Mouse (Mus musculus) gastrocnemius, adult 8-10 months (tissue): Measurements from ENCODE around the gene Hypk. TPM values are rescaled to one million over a fixed set of nuclear protein-coding genes. Genes with fewer than 3 reads are reported as not detected.

ENCODE experiments used
- DNase-seq, 2 experiments: peaks; one replicate each; pipeline ENCODE4 v3.0.0; 2022; ENCODE audit warnings: low spot score in 2 of 2
- total RNA-seq, 4 experiments: library from RNA; stranded (reverse); gene quantifications; 2 replicates each; pipeline ENCODE4 v1.2.4; 2022

Gene Hypk
- total RNA-seq: 10 to 100 TPM; 11.3 to 27.6 (median 16.6) TPM

DNA sequence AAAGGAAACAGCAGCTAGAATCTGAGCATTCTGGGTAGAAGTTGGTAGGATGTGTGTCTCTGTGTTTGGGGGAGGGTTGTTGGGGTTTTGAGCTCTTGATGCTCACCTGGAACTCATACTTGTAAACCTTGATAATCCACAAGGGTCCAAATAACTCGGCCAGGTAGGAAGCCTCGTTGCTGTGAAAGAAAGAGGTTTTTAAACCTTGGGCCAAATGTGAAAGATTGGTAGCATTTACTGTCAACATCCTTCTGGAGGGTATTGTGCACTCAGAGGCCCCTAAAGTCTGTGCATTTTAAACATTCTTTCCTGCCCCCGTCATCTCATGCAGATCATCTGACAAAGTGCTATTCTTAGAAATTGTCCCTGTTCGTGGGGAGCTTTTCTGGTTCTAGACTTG is at the start of gene Hypk:
Hypk (plus strand) TSS at position 301 of the 400 bp plus-strand sequence.
- no peak for DNase-seq

DNA sequence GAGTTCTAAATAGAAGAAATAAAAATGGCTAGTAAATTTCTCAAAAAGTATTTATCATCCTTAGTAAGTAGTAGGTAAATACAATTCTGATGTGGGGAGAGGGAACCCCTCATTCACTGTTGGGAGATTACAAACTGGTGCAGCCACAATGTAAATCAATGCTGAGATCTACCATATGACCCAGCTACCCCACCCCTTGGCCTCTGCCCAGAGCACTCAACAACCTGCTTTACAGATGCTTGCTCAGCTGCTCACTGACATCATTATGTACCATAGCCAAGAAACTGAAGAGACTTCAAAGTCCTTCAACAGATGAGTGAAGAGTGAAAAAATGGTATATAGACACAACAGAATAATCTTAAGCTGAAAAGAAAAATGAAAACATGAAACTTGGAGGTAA is 49.8 kb upstream of the Hypk start:
- no peak for DNase-seq

DNA sequence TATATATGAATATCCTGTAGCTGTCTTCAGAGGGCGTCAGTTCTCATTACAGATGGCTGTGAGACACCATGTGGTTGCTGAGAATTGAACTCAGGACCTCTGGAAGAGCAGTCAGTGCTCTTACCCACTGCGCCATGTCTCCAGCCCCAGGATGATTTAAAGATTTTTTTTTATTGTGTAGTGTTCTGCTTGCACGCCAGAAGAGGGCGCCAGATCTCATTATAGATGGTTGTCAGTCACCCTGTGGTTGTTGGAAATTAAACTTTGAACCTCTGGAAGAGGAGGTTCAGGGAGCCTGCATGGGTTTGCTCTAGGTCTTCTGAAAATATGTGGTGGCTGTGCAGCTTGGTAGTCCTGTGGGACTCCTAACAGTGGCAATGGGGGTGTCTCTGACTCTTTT is 44.9 kb upstream of the Hypk start:
- no peak for DNase-seq

DNA sequence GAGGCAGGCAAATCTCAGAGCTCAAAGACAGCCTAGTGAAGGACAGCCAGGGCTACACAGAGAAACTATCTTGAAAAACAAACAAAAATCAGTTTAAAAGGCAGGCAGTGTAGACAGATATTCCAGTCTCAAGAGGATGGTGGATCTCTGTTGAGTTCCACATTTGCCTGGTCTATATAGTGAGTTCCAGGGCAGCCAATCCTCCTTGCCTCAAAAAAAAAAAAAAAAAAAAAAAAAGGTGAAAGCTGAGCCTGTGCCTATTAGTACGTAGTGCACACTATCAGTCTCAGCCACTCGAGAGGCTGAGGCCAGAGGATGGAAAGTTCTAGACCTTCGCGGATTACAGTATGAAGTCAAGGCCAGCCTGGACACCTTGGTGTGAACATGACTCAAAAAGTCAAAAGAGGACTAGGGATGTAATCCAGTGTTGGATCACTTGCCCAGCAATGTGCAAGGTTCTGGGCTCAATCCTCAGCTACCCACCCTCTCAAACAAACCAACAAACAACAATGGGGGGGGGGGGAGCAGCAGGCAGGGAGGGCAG is 40.2 kb upstream of the Hypk start:
- DNase-seq: peak in 1 of 2 experiments; percentile 8

DNA sequence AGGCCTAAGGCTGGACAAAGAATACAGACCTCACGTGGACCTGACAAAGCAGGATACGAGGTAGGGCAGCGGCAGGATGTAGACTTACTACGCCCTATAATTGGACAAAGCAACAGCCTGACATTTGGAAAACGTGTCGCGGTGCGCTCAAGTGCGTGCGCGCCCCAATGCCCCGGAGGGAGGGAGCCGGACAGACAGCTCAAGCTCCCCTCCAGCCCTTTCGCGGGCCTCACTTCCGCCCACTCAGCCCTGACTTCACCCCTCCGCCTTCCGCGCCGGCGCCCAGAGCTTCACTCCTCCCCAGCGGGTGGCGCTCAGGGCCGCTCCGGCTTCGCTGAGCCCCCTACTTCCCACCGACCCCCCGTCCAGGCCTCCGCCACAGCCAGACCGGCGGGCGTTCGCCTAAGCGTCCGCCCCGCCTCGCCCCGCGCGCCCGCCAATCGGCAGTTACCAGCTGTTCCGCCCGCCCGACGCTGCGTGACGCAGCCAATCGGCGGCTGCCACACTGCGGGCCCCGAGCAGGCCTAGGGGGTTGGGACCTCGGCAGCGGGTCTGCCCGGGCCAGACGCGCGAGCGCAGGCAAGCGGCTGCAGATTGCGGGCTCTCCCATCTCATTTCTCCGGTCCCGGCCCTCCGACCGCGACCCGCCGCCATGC is 39.6 kb upstream of the Hypk start, which contains the start of the genes Pdia3 and Catsper2:
Pdia3 (plus strand) TSS at position 389 of the 656 bp plus-strand sequence.
Catsper2 (minus strand) TSS at position 406 of the 656 bp plus-strand sequence.
- DNase-seq: peak; percentile 92 to 95

DNA sequence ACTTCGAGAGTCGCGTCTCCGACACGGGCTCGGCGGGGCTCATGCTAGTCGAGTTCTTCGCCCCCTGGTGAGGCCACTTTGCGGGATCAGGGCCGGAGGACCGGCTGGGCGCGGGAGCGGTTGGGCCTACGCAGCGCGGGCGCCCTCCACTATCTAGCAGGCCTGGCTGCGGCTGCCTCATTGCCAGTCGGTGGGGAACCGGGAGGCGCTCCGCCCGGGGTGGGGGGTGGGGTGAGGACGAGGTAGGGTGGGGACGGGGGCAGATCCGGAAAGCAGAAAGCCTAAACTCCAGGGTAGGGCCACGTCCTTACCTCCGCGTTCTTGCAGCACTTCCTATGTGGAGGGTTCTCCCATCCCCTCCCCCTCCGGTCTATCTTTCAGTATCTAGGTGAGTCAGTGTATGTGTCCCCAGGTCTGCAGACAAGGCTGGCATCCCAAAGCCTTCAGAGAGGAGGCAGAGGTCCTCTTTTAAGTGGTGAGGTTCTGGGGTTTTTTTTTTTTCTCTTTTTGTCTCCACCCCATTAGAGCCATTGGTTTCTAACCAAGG is 38.9 kb upstream of the Hypk start:
- DNase-seq: peak in 1 of 2 experiments; percentile 12

DNA sequence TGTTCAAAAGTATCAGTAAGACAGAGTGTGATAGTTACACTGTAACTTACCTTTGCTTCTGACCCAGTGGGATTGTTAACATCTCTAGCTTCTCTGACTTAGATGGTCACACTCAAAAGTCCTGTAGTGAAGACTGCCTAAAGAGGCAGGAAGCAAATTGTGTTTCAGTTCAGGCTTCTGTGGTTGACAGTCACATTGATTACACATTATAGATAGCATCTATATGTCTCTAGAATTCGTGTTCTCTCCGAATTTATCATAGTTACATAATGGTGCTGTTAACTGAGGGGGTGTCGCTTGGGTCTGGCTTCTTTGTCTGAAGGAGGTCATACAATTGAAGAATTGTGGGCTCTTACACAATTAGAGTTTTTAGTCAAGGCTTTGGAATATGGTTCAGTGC is 38.0 kb upstream of the Hypk start:
- no peak for DNase-seq

DNA sequence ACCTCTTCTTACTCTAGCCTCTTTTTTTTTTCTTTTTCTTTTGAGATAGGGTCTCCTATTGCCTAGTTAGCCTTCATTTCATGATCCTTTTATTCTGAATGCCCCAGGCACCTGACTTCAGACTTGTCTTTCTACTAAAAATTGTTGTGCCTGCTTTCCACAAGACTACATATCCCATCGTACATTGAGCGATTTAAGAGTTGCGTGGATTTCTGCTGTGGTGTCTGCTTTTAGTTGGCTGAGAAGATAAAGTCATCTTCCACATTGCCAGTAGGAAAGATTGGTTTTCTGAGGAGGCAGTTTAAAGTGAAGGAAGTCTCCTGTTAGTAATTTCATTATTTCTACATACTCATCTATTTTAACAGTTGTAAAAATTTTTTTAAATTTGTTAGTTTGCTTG is 37.5 kb upstream of the Hypk start:
- no peak for DNase-seq

DNA sequence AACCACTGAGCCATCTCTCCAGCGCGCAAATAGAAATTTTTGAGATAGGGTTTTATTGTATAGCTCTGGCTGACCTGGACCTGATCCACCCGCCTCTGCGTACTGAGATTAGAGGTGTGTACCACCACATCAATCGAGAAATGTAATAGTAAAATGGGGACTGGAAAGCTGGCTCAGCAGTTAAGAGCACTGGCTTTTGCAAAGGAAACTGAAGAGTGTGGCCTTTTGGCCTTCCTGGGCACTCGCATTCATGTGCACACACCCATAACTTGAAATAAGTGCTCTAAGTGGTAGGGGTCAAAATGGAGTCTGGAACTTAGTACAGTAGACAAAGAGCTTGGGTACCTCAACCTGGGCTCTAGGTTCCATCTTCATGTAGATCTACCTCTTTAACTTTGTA is 36.7 kb upstream of the Hypk start:
- DNase-seq: no peak

DNA sequence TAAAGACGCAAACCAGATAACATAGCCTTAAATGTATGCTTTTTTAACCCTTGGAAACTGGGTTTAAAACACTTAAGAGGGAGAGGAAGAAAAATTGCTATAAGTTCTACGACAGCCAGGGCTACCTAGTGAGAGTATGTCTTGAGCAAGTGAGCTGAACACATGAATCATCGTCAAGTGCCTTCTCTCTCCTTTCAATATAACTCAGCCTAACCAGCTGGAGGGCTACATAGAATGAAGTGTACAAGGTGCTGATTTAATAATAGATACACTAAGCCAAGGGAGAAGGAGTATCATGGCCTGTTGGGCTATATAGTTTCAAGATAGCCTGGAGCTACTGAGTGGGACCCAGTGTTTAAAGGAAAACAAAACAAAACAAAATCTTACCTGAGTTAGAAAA is 34.6 kb upstream of the Hypk start:
- no peak for DNase-seq

DNA sequence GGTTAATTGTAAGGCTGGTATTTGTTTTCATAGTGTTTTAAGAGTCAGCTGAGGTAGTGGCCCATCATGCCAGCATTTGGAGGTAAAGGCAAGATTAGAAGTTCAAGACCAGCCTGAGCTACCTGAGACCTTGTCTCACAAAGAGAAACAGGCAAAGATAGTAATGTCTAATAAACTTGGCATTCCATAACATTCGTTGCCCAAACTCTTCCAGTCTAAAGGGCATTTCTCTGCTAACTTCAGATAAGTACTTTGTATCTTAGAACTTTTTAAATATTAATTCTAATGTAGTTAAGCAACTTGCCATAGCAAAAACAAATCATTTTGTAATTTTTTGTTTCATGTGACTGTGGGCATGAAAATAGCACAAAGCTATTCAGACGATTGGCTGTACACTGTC is 29.9 kb upstream of the Hypk start:
- no peak for DNase-seq

DNA sequence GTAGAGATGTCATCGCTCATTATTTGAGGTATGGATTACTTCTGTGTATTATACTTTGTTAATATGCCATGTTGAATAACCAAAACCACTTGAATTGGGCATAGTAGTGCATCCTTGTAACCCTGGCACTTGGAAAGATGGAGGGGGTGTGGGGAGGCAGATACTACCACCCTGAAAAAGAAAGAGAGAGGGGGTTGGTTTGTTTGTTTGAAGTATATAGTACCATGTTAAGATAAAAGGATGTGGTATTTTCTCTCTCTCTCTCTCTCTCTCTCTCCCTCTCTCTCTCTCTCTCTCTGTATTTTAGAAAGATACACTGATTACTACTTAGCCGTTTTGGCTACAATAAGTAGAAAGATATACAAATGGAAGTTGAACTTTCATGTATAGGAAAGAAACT is 27.2 kb upstream of the Hypk start:
- no peak for DNase-seq

DNA sequence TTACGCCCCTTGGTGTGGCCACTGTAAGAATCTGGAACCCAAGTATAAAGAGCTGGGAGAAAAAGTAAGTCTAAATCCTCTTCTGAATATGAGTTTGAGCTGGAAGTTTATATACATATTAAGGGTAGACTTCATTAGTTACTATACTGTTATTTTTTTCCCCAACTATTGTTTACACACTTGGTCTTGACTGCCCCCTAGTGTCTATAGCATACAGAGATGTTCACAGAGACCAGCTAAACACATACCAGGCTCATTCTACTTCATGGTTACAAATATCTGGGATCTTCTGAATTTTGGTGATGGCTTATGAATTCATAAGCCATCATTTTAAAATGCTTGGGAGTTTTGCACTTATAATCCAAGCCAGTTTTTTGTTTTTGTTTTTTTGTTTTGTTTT is 18.2 kb upstream of the Hypk start:
- DNase-seq: no peak

DNA sequence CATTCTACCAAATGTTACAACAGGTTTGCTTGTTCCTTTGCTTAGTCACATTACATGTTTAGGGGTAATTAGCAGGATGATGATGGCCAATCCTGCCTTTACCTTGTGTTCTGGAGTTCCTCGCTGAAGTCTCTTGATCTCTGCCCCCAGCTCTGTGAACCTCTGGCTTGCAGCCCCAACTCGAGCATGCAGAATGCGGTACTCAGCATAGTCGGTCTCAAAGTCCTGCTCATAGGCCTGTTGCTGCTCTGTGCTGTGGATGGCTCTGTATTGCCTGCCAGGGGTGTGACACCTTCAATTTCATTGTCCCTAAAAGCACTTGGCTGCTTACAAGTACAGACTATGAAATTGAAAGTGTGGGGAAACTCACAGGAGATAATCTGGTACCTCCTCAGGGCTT is 13.3 kb upstream of the Hypk start:
- no peak for DNase-seq

DNA sequence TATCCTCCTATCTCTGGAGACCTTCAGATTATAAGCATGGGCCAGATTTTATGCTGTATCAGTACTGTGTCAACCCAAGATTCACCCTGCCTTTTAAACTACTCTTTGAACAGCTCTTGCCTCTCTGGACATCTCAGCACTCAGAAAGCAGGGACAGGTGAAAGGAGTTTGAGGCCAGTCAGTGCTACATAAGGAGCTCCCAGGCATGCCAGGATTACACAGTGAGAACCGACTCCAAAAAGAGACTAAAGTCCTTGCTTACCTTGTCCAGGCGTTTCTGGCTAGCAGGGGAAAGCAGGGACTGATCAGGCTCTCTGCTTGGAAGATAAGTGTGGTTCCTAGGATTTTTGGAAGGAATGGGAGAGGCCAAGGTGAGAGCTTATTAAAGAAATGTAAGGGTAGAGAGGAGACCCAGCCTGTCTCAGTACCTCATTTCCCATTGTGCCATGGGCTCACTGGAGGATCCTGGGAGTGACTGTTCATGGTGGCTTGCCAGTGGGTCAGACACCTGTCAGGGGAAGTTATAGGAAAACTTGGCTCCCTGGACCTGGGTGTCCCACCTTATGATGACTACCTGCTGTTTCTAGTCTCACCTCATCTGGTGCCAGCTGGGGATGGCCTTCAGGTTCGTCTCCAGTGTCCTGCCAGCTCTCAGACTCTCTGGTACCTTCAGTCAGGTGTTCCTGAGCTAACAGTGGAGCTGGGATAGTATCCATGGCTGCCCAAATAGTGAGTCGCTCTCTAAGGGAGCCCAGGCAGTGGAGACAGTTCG is 12.1 kb upstream of the Hypk start:
- DNase-seq: no peak

DNA sequence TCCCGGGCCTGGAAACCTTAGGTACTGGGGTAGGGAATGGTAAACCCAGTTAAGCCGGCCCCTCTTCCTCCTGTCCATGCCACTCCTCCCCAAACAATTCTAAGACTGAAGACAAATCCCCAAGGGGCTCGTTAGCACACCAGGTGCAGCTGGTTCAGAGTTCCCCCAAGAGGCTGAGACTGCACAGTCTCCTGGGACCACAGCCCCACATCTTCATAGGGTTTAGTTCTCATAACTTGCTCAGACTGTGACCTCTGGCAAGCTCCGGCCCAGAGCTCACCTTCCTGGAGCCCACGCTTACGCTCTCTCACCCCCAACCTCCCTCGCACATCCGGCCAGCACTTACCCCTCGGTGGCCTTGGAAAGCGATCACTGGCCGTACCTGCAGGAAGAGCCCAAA is 11.3 kb upstream of the Hypk start:
- DNase-seq: no peak

DNA sequence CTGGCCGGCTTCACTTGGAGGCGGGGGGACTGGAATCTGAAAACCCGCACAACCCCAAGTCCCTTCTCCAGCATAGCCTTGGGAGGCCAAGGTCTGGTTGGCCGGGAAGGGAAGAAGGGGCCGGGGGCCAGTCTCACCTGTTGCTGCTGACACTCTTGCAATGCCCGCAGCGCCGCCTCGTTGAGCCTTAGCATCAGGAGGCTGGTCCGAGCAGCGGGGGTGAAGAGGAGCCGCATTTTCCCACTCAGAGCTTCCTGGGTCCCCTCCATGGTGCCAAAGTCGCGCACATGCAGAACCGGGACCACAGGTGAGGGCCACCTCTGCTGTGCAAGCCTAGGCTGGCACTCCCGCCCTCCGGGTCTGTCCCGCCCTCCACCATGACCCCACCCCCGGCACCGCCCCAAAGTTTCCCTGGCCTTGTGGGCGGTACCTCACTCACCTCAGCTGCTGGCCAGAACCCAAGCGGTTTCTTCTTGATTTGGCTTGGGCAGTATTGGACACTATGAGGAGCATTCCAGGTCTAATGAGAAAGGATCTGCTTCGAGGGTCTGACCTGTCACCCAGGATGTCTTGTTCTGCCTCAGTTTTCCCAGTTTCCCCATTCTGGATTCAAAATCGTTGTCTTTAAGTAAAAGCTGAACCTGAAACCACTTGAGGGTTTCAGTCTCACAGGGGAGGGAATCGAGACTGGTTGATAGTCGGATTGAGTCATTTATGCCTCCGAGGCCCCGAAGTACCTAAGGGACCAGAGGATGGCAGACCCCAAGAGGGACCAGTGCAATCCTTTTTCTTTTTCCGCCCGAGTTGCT is 10.6 kb upstream of the Hypk start:
- DNase-seq: peak in 1 of 2 experiments; percentile 15

DNA sequence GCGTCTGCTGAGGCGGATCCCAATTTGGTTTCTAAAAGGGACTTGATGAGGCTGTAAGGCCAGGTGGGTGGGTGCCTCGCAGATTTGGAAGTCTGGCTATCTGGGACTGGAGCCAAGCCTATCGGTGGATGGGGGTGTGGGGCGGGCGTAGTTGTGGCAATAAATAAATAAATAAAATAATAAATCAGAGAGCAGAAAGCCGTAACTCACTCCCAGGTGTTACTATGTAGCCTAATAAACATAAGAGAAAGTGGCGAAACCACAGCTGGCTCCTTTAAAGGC is 10.1 kb upstream of the Hypk start:
- DNase-seq: no peak

DNA sequence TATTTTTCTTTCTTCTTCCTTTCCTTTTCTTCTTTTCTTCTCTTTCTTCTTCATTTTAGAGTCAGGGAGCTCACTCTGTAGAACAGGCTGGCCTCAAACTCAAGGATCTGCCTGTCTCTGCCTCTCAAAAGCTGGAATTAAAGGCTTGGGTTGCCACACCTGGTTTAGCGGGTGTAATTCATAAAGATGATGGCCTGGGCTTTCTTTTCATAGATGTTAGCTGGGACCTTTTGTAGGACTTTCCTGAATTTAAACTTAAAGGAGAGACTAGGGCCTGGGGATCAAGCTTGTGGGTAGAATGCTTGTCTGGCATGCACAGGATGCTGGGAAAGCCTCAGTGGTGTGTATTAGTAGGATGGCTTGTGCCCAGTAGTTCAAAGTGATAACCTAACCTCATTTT is 8.9 kb upstream of the Hypk start, which contains the start of gene Ell3:
Ell3 (minus strand) TSS at position 101 of the 400 bp plus-strand sequence.
- DNase-seq: no peak

DNA sequence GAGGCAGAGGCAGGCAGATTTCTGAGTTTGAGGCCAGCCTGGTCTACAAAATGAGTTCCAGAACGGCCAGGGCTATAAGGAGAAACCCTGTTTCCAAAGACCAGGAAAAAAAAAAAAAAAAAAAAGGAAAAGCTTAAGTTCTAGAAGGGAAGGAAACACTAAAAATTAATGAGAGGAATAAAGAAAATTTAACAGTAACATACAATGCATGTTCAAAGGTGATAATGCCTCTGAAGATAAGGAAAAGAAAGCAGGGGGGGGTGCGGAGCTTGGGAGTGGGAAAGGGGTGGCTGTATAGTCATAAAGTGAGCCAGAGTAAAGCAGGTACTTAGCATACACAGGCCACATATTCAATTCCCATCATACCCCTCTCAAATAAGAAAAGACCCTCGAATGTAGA is 8.0 kb upstream of the Hypk start:
- no peak for DNase-seq

DNA sequence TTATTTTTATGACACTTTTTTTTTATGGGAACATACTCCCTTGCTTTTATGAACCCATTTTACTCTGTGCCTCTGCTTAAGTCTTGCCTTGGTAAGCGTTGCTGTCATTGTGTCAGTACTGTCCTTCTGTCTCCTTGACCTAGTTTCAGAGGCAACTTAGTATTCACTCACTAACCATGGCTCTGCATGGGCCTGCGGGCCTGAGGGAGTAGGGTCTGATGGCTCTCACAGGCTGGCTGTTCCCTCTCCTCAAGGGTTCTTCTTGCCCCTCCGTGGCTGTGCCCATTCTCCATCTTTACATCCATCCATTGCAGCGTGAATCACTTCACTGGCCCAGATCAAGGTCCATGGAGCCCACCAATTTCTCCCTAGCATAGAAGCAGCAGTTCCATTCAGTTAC is 6.6 kb upstream of the Hypk start:
- DNase-seq: no peak

DNA sequence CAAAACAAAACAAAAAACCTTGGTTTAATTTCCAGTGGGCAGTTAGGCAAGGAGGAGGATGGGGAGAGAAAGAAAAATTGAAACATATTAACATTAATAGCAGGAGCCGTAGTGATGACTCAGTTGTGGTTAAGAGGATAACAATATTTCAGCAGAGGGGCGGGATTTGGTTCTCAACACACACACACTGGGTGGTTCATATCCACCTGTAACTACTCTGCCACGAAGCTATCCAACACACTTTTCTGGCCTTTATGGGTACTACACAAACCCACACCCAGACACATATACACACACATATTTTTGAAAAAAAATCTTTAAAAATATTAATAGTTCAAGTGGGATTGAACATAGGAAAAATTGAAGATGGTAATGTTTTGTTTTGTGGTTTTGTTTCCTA is 6.1 kb upstream of the Hypk start:
- DNase-seq: no peak
